Mouse (Mus musculus): Measurements from ENCODE around the gene Setd1a.

- TF ChIP-seq CTCF (IDR thresholded peaks at IDR 0.05; ENCODE audit: low read depth, low read length), result no peak
- no peak for TF ChIP-seq EP300 (IDR thresholded peaks at IDR 0.05; ENCODE audit: insufficient read depth, low read depth, low read length)
- no peak for TF ChIP-seq POLR2A (IDR thresholded peaks at IDR 0.05; ENCODE audit: insufficient read depth, low read length)
Observed at GRCm38 (mm10) chr7:127808821-127809220, 32.4 kb downstream of the Setd1a start.

All from ES-Bruce4 (cell line).